Mouse (Mus musculus) brain, embryonic 14.5 days (tissue): ENCODE measurements around the gene Atxn7l1. TPM values are rescaled to one million over a fixed set of nuclear protein-coding genes. Genes with fewer than 3 reads are reported as not detected.

ENCODE experiments used
- DNase-seq: peaks from one replicate; pipeline ENCODE4 v3.0.0-alpha.2; 2011; ENCODE audit warnings: low read depth
- CTCF ChIP-seq: fragments of 200-500 bp; IDR thresholded peaks from 2 replicates; pipeline ENCODE4 v1.5.1; 2012; ENCODE audit warnings: inconsistent platforms, mild to moderate bottlenecking, moderate library complexity, borderline replicate concordance; ENCODE audit not compliant: insufficient read depth, insufficient read length; ENCODE audit errors: extremely low read depth
- POLR2A ChIP-seq: fragments of 200-500 bp; IDR thresholded peaks from 2 replicates; pipeline ENCODE4 v1.6.1; 2012; ENCODE audit warnings: mild to moderate bottlenecking, inconsistent platforms, borderline replicate concordance; ENCODE audit not compliant: poor library complexity, insufficient read depth, insufficient read length, severe bottlenecking; ENCODE audit errors: extremely low read depth
- polyA plus RNA-seq: library from polyadenylated mRNA; depleted of rRNA; stranded (reverse); fragments of >200 nt; gene quantifications from 2 replicates; pipeline ENCODE4 v1.2.3, GENCODE M21; 2012

The Atxn7l1 gene
- polyA plus RNA-seq, 1 experiment = 43.3 TPM

GRCm38 (mm10) chr12:33128702-33129101 lies 18.8 kb upstream of the Atxn7l1 start:
- TF ChIP-seq POLR2A (no peak), CTCF (no peak)
- DNase-seq = peak; percentile 51

GRCm38 (mm10) chr12:33129410-33129809 lies 18.1 kb upstream of the Atxn7l1 start:
- peak; percentile 76 for DNase-seq
- TF ChIP-seq POLR2A (no peak), CTCF (no peak)

DNA sequence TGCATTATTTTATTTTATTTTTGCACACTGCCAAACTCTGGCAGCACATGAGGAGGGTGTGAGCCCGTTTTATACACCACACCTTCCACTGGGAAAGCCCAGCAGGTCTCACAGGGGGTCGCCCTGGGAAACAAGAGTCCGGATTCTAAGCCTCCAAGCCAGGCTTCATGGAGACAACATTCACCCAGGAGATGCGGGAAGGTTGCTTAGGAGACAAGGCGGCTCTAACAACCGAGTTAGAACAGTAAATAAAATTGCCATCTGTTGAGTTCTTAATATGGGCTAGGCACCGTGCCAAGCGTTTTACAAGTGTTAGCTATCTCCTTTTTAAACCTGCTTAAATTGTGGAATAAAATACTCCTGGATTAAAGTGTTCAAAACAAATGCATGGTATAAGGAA lies 17.1 kb upstream of the Atxn7l1 start:
- TF ChIP-seq CTCF (no peak), POLR2A (no peak)
- peak; percentile 87 for DNase-seq

- no peak for DNase-seq
- TF ChIP-seq CTCF = no peak
Observed at GRCm38 (mm10) chr12:33131796-33132195, 15.7 kb upstream of the Atxn7l1 start.

GRCm38 (mm10) chr12:33137857-33138256 lies 9.6 kb upstream of the Atxn7l1 start:
- no peak for DNase-seq
- TF ChIP-seq POLR2A (no peak), CTCF (no peak)

GRCm38 (mm10) chr12:33139083-33139482 lies 8.4 kb upstream of the Atxn7l1 start:
- TF ChIP-seq CTCF (no peak), POLR2A (no peak)
- DNase-seq = no peak

DNA sequence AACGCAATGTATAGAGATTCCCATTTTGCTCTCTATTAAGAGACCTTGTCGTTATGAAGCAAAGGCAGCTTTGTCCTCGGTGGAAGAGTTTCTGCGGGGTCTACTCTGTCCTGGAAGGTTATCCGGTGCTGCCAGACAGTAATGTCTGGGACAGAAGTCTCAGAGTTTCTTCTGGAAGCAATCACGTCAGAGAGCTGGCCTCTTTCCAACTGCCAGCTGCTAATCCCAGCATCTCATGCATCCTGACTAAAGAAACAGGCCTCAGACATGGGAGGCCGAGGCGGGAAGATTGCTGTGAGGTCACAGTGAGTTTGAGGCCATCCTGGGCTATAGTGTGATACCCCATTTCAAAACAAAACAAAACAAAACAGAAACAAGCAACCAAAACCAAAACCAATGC lies 3.0 kb upstream of the Atxn7l1 start:
- TF ChIP-seq CTCF = no peak
- TF ChIP-seq POLR2A = no peak
- DNase-seq = peak; percentile 63

DNA sequence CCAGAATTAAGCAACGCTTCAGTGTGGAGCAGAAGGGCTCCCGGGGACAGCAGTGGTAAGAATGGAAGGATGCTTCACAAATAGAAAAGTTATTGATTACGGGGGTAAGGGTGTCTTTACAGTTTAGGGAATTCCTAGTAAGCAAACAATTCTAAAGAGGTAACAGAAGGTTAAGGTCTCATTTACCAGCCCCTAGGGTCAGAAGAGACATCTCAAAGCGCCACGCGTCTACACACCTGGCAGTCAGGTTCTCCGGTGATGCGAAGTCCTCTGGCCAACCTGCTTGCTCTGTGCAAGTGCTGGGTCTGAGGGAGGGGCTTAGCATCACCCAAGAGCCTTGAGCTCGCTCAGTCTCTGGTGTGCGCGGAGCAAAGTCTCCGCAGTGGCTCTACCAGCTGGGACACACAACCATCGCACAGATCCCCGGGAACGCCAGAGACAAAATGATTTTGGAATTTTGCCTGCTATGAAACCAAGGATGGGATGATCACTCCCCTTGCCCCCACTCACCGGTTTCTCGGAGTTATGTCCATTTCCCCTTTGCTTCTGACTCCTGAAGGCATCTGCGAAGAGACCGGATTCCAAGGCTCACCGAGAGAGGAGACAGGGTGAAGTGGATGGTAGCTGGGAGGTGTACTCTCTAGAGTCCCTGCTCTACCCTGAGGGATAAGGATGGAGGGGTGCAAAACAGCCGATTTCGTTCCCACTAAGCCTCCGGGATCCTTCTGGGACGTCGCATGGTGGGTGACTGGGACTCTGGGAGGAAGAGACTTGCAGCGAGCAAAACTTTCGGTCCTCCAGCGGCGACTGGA lies 665 bp upstream of the Atxn7l1 start:
- TF ChIP-seq CTCF = no peak
- TF ChIP-seq POLR2A = no peak
- peak; percentile 76 for DNase-seq

GRCm38 (mm10) chr12:33149544-33150190 lies 2.2 kb downstream of the Atxn7l1 start:
- TF ChIP-seq POLR2A (no peak), CTCF (no peak)
- DNase-seq = no peak

DNA sequence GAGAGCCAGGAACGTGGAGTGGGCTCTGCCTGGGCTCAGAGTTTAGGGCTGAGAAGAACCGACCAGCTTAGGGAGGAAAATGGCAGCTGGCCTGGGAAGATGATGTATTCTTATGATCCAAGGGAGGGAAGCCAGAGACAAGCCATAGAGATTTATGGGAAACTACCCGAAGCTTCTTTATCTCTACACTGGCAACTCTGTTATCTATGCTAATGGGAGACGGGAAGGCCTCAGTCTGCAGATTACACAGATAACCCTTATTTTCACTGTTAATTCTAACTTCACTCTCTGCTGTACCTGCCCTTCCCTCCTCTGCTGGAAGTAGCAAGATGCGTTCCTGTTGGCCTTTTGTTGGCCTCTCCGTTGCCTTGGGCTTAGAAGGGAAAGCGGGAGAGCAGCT lies 5.6 kb downstream of the Atxn7l1 start:
- TF ChIP-seq POLR2A = no peak
- no peak for TF ChIP-seq CTCF
- no peak for DNase-seq

- no peak for TF ChIP-seq POLR2A
- TF ChIP-seq CTCF = no peak
- no peak for DNase-seq
Observed at GRCm38 (mm10) chr12:33153850-33154249, 6.4 kb downstream of the Atxn7l1 start.

GRCm38 (mm10) chr12:33154732-33155131 lies 7.2 kb downstream of the Atxn7l1 start:
- TF ChIP-seq CTCF = no peak
- no peak for TF ChIP-seq POLR2A

GRCm38 (mm10) chr12:33156334-33157018 lies 9.0 kb downstream of the Atxn7l1 start:
- TF ChIP-seq POLR2A (no peak), CTCF (no peak)

More at GRCm38 (mm10) chr12:33154732-33155131, 7.2 kb downstream of the Atxn7l1 start:
- no peak for DNase-seq

GRCm38 (mm10) chr12:33158256-33158655 lies 10.8 kb downstream of the Atxn7l1 start:
- TF ChIP-seq POLR2A (no peak), CTCF (no peak)
- DNase-seq = no peak

More at GRCm38 (mm10) chr12:33156334-33157018, 9.0 kb downstream of the Atxn7l1 start:
- no peak for DNase-seq

DNA sequence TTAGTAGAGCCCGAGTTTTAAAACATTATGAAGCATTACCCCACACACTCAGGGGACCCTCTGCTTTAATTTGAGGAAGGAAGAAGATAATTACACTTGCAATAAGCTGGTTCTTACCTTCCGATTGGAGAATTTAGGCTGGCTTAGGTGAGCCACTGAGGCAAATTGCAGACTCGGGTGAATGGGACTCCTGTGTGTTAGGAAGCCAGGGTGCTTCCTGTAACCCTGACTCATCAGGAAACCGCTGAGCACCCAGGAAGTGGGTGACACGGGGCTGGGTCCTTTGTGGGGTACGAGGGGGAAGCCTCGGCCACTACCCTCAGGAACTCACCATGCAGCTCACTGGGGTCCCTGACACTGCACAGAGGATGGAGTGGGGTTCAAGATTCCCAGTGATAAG lies 12.9 kb downstream of the Atxn7l1 start:
- TF ChIP-seq POLR2A (no peak), CTCF (no peak)
- DNase-seq = no peak
